Mouse (Mus musculus) gastrocnemius, postnatal 36 days (tissue): Measurements from ENCODE around the gene Tex21. TPM values are rescaled to one million over a fixed set of nuclear protein-coding genes. Genes with fewer than 3 reads are reported as not detected.

Source experiments
- DNase-seq, 2 experiments: peaks; one replicate each; pipeline ENCODE4 v3.0.0; 2022
- intact Hi-C: fragments of 180-260 bp; cut with DNase I; formaldehyde crosslinking; loops from one replicate; pipeline ENCODE4 v1.15.1; 2025
- long read RNA-seq, 2 experiments: library from polyadenylated mRNA; stranded (forward); transcript quantifications; one replicate each; pipeline ENCODE4 v2.0.0; 2021
- total RNA-seq, 2 experiments: library from RNA; stranded (reverse); gene quantifications; 2 replicates each; pipeline ENCODE4 v1.2.3; 2021

Gene Tex21
- total RNA-seq, result not detected
- long read RNA-seq, experiment 1, result 0 reads
- long read RNA-seq, experiment 2, result 0 reads

GRCm38 (mm10) chr12:76246646-76247045, at the start of gene Tex21:
Gene Tex21, minus strand, starts transcription at chr12:76246746.
- DNase-seq, result no peak
- intact Hi-C loops, result no loop called here

DNA sequence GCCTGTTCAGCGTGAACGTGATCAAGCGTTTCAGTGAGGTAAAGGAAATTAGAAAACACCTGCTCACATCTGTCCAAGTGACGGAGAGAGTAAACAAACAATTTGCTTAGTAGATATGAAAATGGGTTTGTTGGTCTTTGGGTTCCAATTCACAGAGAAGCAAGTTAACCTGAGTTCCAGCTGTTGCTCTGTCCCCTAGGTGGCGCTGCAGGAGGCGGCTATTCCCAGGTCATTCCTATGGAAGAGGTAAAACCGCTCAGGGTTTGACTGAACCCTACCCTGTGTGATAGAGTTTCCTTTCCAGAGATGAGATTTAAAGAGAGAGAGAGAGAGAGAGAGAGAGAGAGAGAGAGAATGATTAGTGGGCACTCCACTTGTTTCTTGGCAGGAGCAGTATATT, 46.6 kb upstream of the Tex21 start:
- DNase-seq, result peak; percentile 32 to 45
- intact Hi-C loops, result loop anchor here (2.0 to 5.0 kb wide), 2 partner anchors 48 to 174 kb away; no protein-coding TSS in a partner anchor

- intact Hi-C loops, result loop anchor here (5.0 kb wide), 1 partner anchor 177 kb away; no protein-coding TSS in a partner anchor
- DNase-seq, result no peak
Measured at GRCm38 (mm10) chr12:76290271-76290670, 43.7 kb upstream of the Tex21 start.

DNA sequence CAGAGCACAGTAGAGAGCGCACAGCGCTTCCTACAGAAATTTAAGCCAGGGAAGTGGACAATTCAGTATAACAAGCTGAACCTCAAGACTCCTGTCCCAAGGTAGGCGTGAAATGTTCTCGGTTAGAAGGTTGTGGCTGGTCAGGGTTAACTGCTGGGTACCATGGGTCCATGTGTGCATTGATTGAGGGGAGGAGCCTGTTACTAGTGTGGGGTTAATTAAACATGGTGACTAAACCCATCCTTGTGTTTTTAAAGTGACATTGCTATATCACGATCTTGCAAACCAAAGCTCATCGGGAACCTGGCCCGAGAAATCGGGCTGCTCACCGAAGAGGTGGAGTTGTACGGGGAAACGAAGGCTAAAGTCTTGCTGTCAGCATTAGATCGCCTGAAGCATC, 42.9 kb upstream of the Tex21 start:
- DNase-seq, result no peak
- intact Hi-C loops, result no loop called here

GRCm38 (mm10) chr12:76288494-76288893, 41.9 kb upstream of the Tex21 start:
- intact Hi-C loops, result no loop called here
- no peak for DNase-seq

DNA sequence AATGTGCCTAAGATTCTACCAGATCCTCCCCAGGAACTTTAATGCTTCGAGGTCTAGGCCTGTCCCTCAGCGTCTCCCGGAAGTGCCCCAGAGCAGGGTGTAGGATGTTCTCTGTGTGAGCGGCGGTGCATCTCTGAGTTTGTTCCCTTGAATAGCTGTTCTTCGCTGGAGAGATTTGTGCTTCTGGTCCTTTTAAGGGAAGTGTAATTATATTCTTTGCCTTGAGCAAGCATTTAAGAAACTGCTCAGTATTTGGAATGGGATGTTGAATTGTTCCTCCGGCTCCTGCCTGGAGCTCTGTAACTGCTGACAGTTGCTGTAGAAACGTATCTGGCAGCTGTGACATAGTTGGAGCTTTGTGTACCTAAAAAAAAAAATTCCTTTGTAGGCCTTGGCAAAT, 41.4 kb upstream of the Tex21 start:
- intact Hi-C loops, result no loop called here

GRCm38 (mm10) chr12:76285418-76285817, 38.9 kb upstream of the Tex21 start:
- intact Hi-C loops, result no loop called here
- no peak for DNase-seq

More for the DNA sequence above, 41.4 kb upstream of the Tex21 start:
- no peak for DNase-seq

DNA sequence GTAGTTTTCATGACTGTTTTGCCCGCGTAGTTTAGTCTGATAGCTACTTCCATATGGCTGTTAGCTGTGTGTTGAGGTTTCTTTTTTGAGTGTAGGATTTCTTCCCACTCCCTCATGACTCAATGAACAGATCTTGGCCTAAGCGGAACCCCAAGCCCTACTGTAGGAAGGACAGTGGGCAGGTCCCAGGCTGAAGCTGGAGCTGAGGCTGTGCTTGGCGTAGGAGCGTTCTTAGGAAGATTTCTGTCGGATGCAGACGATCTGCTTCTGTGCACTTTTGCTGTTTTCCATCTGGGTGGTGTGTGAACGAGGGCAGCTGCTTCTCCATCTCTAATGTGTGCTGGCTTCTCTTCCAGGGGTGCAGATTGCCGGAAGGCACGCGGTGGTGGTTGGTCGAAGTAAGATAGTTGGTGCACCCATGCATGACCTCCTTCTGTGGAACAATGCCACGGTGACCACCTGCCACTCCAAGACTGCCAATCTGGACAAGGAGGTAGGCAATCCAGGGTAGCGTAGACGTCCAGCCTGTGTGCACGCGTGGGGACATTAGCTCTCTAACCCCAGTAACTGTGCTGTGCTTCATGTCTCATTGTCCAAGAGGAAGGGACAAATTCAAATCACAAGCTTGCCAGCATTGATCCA, 36.1 kb upstream of the Tex21 start:
- intact Hi-C loops, result no loop called here
- DNase-seq, result no peak

DNA sequence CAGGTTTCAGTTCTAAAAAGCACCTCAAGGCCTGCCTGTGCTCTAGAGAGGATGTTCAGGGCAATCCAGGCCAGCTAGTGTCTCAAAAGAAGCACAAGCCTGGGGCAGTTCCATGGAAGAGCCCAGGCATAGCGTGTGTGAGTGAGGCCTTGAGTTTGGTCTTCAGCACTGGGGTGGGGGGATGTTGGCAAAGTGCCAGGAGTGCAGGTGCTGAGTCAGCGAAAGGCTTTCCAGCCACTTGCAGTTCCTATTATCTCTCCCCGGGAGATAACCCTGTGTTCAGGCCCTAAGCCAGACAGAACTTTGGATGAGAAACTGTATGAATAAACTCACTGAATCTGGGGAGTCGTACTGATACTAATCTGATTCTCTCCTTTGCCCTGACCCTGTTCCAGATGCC, 35.6 kb upstream of the Tex21 start:
- intact Hi-C loops, result no loop called here

DNA sequence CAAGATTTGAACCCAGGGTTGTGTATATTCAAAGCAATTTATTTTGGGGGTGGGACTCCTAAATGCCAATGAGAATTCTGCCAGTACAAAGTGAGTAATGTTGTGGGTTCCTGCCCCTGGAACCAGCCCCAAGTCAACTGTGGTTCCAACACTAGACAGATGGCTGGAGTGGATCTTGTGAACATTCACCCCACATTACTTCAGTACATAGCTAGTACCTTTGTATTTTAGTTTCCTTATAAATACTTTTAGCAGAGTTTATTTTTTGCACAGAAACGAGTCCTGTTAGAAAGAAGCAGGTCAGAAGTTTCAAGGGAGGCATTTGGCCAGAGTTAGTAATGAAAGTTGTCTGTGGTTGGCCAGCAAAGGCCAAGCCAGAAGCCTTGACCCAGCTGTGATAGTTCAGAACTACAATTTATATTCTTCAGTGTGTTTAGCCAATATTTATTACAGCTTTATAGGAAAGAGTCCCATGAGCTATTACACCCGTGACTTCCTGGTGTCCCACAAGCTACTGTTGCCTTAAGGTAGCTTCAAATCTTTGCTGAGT, 34.6 kb upstream of the Tex21 start:
- no peak for DNase-seq
- intact Hi-C loops, result no loop called here

More for the DNA sequence above, 35.6 kb upstream of the Tex21 start:
- no peak for DNase-seq

- intact Hi-C loops, result no loop called here
- DNase-seq, result no peak
Measured at GRCm38 (mm10) chr12:76280556-76280955, 34.0 kb upstream of the Tex21 start.

DNA sequence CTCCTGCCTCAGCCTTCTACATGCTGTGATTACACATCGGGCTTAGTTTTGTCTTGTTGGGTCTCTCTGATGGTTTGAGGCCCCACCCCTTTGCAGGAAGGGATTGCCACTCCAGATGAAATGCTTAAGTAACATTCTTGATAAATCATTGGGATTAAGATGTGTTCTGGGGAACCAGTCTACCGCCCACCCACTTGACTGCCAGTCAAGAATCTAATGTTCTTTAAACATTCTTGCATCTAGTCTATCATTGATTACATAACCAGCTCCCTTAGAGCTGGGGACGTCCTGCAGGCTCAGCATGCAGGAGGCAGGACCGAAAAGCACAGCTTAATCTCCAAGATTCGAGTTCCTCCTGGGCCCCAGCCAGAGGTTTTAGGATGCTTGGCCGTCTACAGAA, 31.7 kb upstream of the Tex21 start:
- intact Hi-C loops, result no loop called here
- DNase-seq, result no peak

- intact Hi-C loops, result no loop called here
- DNase-seq, result no peak
Measured at GRCm38 (mm10) chr12:76272610-76273524, 26.3 kb upstream of the Tex21 start.

DNA sequence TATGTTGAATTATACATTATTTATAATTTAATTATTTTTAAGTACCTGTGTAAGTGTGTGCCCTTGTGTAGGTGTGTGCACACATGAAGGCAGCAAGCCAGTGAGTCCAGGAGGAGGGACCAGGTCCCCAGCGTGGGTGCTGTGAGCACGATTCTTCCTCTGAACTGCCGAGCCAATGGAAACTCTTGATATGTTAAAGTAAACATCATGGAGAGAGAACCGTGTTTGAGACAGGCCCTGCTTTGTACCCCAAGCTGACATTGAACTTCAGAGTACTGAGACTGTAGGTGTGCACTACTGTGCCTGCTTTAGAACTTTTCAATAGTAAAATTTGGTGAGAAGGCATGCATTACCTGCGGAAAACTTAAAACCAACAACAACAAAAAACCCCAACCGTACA, 25.0 kb upstream of the Tex21 start:
- intact Hi-C loops, result no loop called here
- no peak for DNase-seq

DNA sequence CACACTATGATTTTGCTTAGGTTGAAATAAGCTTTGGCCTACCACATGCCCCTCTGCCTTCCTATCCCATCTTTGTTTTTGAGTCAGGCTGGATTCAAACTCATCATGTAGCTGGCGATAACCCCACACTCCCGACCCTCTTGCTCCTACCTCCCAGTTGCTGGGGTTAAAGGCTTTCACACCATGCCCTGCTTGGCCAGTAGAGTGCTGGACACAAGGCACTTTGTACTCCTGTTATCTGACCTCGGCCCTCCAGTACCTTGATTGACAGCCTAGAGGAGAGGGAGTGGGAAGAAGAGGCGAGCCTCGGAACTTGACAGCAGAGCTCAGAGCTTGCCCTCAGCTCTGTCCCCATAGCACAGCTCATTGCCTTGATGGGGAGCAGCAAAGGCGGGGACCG, 22.6 kb upstream of the Tex21 start:
- no peak for DNase-seq
- intact Hi-C loops, result loop anchor here (10.0 kb wide), 1 partner anchor 206 kb away; no protein-coding TSS in a partner anchor

- no peak for DNase-seq
- intact Hi-C loops, result loop anchor here (10.0 kb wide), 1 partner anchor 206 kb away; no protein-coding TSS in a partner anchor
Measured at GRCm38 (mm10) chr12:76268686-76269085, 22.1 kb upstream of the Tex21 start.

GRCm38 (mm10) chr12:76266875-76267274, 20.3 kb upstream of the Tex21 start:
- intact Hi-C loops, result loop anchor here (10.0 kb wide), 1 partner anchor 208 kb away; no protein-coding TSS in a partner anchor
- DNase-seq, result no peak

GRCm38 (mm10) chr12:76265001-76265400, 18.5 kb upstream of the Tex21 start:
- intact Hi-C loops, result loop anchor here (10.0 kb wide), 1 partner anchor 210 kb away; no protein-coding TSS in a partner anchor
- no peak for DNase-seq

- DNase-seq, result peak in 1 of 2 experiments; percentile 18
- intact Hi-C loops, result loop anchor here (10.0 kb wide), 1 partner anchor 210 kb away; no protein-coding TSS in a partner anchor
Measured at GRCm38 (mm10) chr12:76264325-76264965, 17.9 kb upstream of the Tex21 start.

DNA sequence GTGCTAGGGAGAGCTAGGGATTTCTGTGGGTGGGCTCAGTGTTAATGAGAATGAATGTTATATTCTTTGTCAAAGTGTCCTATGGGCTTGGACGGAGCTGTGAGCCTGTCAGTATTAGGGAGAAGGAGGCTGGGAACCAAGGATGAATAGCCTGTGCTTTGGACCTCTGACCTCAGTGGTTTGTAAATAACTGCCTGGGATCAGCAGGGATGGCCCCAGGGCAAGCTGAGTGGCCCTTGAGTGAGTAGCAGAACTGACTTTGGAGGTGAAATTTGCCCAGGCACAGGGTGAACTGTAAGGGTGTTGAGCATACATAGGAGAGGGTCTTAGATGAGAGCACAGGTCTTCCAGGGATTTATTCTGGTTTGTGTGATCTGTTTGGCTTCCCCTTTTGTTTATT, 17.3 kb upstream of the Tex21 start:
- intact Hi-C loops, result loop anchor here (10.0 kb wide), 1 partner anchor 211 kb away; no protein-coding TSS in a partner anchor

More for the DNA sequence above, 17.3 kb upstream of the Tex21 start:
- DNase-seq, result no peak
